Mouse (Mus musculus): ENCODE results near the gene Slc17a1. TPM values are rescaled to one million over a fixed set of nuclear protein-coding genes. Genes with fewer than 3 reads are reported as not detected.

The Slc17a1 gene
- total RNA-seq, 2 experiments from 2014 or later, result not detected

DNA sequence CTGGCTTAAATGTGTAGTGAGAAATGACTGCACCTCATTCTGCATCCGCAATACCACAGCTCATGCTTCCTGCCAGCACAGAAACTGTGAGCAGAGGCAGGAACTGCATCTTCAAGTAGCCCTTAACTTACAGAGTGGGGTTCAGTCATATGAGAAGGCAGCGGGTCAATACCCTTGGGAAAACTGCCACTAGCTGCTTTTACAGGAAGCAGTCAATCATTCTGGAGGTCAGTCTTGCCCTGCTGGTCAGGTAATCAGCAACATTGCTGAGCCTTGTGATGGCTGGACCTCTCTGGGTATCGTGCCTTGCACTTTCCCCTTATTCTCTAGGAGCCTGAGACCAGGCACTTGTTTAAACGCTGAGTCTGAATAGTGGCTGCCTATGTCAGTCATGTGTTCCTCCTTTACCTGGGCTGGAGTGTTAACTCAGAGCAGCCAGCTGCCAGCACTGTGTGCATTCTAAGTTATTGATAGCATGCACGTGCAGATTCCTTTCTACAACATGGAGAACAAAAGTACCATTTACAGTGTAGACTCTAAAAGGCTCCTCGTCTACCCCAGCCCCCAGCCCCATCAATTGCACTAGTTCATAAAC, 21.6 kb downstream of the Slc17a1 start:
- no peak for DNase-seq

- DNase-seq, result no peak
Measured at GRCm38 (mm10) chr13:23892592-23893268, 25.2 kb downstream of the Slc17a1 start.

GRCm38 (mm10) chr13:23893269-23893593, 25.7 kb downstream of the Slc17a1 start:
- DNase-seq, result no peak

DNA sequence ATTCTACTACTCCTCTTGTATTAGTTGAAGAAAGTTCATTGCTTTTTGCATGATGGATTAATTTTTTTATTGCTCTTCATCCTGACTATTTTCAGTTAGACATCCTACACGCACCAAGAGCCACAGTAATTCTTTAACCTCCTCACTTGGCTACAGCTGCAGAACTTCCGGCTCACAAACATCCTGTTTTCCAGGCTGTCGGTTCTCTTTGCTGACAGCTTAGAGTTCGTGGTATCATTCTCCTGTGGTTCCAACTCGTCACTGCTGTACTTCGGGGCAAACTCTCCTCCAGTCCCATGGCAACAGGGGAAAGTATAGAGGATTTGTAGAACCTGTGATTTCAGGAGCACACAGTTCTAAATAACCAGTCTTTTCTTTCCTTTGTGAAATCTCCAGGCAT, 30.7 kb downstream of the Slc17a1 start:
- peak; percentile 9 to 30 for DNase-seq

DNA sequence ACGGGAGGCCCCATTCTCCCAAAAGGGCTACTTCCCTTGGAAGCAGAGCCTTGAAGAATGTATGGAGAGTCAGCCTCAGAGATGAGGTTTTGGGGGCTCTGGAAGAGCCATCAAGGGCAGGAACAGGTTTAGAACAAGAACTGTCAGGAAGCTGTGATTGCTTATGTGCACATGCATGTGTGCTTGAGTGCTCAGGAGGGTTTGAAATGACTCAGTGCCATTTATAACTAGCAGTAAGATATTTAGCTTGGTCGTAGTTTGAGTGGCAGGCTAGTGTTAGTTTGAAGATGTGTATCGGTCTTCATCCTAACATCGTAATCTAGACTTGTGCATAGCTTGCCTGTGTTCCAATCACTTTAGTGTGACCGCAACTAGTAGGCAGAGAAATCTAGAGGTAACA, 39.4 kb downstream of the Slc17a1 start:
- DNase-seq, result no peak

GRCm38 (mm10) chr13:23910121-23910520, 42.6 kb downstream of the Slc17a1 start:
- DNase-seq, result no peak

GRCm38 (mm10) chr13:23911335-23911734, 43.8 kb downstream of the Slc17a1 start:
- no peak for DNase-seq

GRCm38 (mm10) chr13:23913791-23914306, 46.3 kb downstream of the Slc17a1 start:
- DNase-seq, result peak; percentile 59 to 65

DNA sequence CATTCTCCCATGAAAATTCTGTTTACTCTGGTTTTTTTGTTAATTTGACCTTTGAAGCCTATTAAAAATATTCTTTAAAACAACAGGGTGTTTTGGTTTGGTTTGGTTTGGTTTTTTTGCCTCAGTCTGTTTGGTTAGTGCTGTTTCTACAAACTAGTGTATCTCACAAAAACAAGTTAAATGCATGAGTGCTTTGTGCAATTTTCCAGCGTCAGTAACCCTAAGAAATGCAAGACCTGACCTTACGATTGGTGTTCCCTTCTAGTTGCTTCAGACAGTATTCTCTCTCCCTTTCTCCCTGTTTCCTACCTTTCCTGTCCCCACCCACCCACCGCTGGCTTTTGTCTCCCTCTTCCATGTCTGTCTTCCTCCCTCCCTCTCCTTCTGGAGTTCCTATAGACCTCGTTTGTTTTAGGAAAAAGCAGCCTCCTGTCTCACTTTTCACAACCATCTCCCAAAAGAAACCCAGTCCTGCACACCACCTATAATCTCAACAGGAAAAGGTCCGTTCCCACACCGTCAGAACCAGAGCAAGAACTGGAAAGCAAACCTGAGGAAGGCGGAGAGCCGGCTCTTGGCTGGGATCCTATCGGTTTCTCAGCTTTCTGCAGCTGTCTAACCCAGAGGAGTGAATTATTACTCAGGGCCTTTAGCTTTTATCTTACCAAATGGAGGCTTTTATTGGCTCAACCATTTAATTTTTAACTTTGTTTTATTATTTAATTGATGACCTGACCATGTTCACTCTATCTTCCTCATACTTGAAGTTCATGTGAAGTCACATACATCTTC, 47.0 kb downstream of the Slc17a1 start, which contains the start of gene Slc17a4:
Slc17a4 (minus strand) TSS at position 634 of the 792 bp plus-strand sequence.
- DNase-seq, result peak; percentile 37 to 44

GRCm38 (mm10) chr13:23916132-23916531, 48.6 kb downstream of the Slc17a1 start:
- no peak for DNase-seq

GRCm38 (mm10) chr13:23917674-23918073, 50.1 kb downstream of the Slc17a1 start:
- DNase-seq, result no peak

- DNase-seq, result no peak
Measured at GRCm38 (mm10) chr13:23925792-23926191, 58.2 kb downstream of the Slc17a1 start.

- peak in 1 of 2 experiments; percentile 7 for DNase-seq
Measured at GRCm38 (mm10) chr13:23928637-23929036, 61.1 kb downstream of the Slc17a1 start.

- no peak for DNase-seq
Measured at GRCm38 (mm10) chr13:23930461-23930860, 62.9 kb downstream of the Slc17a1 start.

GRCm38 (mm10) chr13:23930904-23931303, 63.4 kb downstream of the Slc17a1 start:
- no peak for DNase-seq

- DNase-seq, result no peak
Measured at GRCm38 (mm10) chr13:23933421-23934210, 66.1 kb downstream of the Slc17a1 start, which contains the start of gene Hist1h2ba. TSS of gene Hist1h2ba (minus strand) at chr13:23934156.

DNA sequence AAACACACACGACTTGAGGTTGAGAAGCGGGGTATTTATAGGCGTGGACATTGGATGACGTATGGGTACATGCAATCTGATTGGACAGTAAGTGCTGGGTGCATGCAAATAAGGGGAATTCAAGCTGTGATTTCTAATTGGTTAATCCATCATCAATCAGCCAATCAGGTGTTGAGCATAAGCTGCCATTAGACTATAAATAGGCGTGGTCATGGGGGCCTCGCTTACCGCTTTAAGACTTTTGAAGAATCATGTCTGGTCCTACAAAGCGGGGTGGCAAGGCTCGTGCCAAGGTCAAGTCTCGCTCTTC, 66.6 kb downstream of the Slc17a1 start, which contains the start of gene Hist1h2aa:
Hist1h2aa (plus strand) TSS at position 252 of the 310 bp plus-strand sequence.
- no peak for DNase-seq

GRCm38 (mm10) chr13:23938699-23939098, 71.1 kb downstream of the Slc17a1 start:
- DNase-seq, result no peak

DNA sequence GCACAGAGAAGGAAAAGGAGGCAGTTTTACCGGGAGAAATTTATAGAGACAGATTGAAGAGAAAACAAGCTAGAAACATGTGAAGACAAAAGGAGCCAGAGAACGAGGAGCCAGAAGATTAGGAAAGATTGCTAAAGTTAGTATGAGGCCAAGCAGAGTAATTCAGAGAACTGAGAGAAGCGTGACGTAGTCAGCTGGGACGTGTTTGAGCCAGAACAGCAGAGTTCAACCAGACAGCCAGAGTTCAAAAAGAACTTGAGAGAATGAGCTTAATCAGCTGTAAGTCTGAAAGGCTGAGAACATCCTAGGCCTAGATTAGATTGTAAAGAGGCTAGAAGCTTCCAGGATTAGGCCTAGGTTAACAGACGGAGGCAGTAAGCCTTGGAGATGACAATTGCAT, 72.7 kb downstream of the Slc17a1 start:
- DNase-seq, result peak; percentile 41 to 47

DNA sequence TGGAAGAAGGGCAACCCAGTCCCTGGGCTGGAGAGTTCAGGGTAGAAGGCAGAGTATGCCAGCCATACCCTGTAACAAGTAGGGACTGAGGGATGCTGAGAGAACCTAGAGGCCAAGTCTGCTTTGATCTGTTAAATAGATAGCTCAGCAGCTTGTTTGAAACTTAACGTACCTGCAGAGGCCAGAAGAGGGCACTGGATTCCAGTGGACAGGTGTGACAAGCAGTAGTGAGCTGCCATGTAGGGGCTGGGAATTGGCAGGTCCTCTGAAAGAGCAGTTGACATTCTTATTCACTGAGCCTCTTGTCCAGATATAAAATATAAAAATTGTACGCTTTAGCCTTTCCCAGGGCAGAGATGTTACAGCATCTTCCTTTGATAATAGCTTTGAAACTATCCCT, 75.3 kb downstream of the Slc17a1 start:
- DNase-seq, result no peak

Measured in heart, adult 18-20 months (tissue).